Mouse (Mus musculus) lung, embryonic 16.5 days (tissue): Measurements from ENCODE around the gene Anks1b. TPM values are rescaled to one million over a fixed set of nuclear protein-coding genes. Genes with fewer than 3 reads are reported as not detected.

ENCODE experiments used
- ATAC-seq: fragments of 200-750 bp; cut with Nextera tagmentation; 2 replicates; pipeline ENCODE4 v1.8.0; 2017; ENCODE audit warnings: low read depth, mild to moderate bottlenecking, moderate library complexity
- H3K27ac ChIP-seq: fragments of 300-500 bp; sonication (generic); 2 replicates; pipeline ENCODE4 v1.5.1; 2014; ENCODE audit warnings: mild to moderate bottlenecking, control low read depth, low read length
- H3K27me3 ChIP-seq: fragments of 300-500 bp; sonication (generic); 2 replicates; pipeline ENCODE4 v1.6.1; 2014; ENCODE audit warnings: low read depth, low read length, mixed read lengths; ENCODE audit not compliant: control insufficient read depth, insufficient read depth
- H3K36me3 ChIP-seq: fragments of 300-500 bp; sonication (generic); 2 replicates; pipeline ENCODE4 v1.6.1; 2014; ENCODE audit warnings: low read length; ENCODE audit not compliant: control insufficient read depth, insufficient read depth
- H3K4me1 ChIP-seq: fragments of 300-500 bp; sonication (generic); replicated peaks from 2 replicates; pipeline ENCODE4 v1.6.1; 2014; ENCODE audit warnings: low read length, mixed read lengths; ENCODE audit not compliant: control insufficient read depth, insufficient read depth
- H3K4me2 ChIP-seq: fragments of 300-500 bp; sonication (generic); 2 replicates; pipeline ENCODE4 v1.6.1; 2014; ENCODE audit warnings: low read depth, low read length, control low read depth
- H3K4me3 ChIP-seq: fragments of 300-500 bp; sonication (generic); 2 replicates; pipeline ENCODE4 v1.5.1; 2014; ENCODE audit warnings: mild to moderate bottlenecking, low read length, control low read depth
- H3K9ac ChIP-seq: fragments of 300-500 bp; sonication (generic); 2 replicates; pipeline ENCODE4 v1.6.1; 2014; ENCODE audit warnings: low read length, control low read depth
- H3K9me3 ChIP-seq: fragments of 300-500 bp; sonication (generic); 2 replicates; pipeline ENCODE4 v1.6.1; 2016; ENCODE audit warnings: low read length; ENCODE audit not compliant: control insufficient read depth
- WGBS: fragments of 180-500 bp; shearing (Covaris S2); extraction: QIAGEN DNeasy Blood & Tissue Kit; methylation state at CpG from one replicate; pipeline ENCODE4 v1.1.7; 2014; 5-methylcytosine and 5-hydroxymethylcytosine counted together
- polyA plus RNA-seq: library from polyadenylated mRNA; unstranded; fragments of >200 nt; fragmentation: Nextera tagmentation; extraction: Ambion mirVana; gene quantifications from 2 replicates; pipeline ENCODE4 v1.2.1, GENCODE M21; 2015

Anks1b gene
- polyA plus RNA-seq, 1 experiment from 2014 or later: 0.20 TPM

DNA sequence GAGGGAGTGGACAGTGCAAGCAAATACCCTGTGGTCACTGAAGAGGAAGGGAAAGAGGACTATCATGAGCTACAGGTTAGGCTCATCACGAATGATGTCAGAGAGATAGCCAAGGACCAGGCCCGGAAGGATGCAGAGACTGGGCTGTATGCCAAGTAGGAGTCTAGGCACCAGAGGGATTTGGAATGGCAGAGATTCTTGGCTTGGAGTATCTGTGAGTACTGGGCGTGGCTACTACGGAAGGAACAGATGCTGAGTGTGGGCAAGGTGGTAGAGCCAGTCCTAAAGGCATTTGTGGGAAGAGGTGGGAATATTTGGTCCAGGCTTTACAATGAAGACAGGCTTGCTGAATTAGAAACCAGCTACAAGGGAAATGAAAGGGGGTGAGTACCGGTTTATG is 823.4 kb downstream of the Anks1b start:
- ATAC-seq: no peak
- H3K27me3 ChIP-seq: no peaks in the 10 kb centered on the region
- H3K9me3 ChIP-seq: no peaks in the 10 kb centered on the region
- no peak overlapping the region for H3K9ac ChIP-seq
- no peaks in the 10 kb centered on the region for H3K4me1 ChIP-seq
- no peak overlapping the region for H3K4me3 ChIP-seq
- WGBS: 60% methylated on average over 5 of the region's 5 CpGs
- no peak overlapping the region for H3K4me2 ChIP-seq
- no peaks in the 10 kb centered on the region for H3K36me3 ChIP-seq
- no peak overlapping the region for H3K27ac ChIP-seq

DNA sequence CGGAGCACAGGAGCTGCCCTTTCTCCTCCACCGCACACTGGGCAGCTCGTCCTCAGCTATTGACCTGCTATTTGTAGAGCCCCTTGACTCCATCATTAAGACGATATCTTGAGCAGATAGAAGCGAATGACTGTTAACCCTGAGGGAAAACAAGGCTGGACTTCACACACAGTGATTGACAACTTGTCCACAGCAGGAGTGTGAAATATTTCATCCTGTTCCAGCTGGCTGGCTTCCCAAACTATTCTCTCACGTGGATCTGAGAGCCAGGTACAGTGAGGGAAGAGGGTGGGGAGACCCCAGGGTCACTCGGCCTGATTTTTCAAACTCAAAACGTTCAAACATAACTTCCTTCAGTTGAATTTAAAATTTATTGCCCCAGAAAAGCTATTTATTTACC is 824.1 kb downstream of the Anks1b start:
- Histone ChIP-seq H3K4me3 (no peak overlapping the region), H3K4me2 (no peak overlapping the region), H3K4me1 (no peaks in the 10 kb centered on the region), H3K27ac (no peak overlapping the region), H3K9ac (no peak overlapping the region), H3K9me3 (no peaks in the 10 kb centered on the region), H3K27me3 (no peaks in the 10 kb centered on the region), H3K36me3 (no peaks in the 10 kb centered on the region)
- 39% methylated on average over 8 of the region's 8 CpGs for WGBS
- no peak for ATAC-seq

DNA sequence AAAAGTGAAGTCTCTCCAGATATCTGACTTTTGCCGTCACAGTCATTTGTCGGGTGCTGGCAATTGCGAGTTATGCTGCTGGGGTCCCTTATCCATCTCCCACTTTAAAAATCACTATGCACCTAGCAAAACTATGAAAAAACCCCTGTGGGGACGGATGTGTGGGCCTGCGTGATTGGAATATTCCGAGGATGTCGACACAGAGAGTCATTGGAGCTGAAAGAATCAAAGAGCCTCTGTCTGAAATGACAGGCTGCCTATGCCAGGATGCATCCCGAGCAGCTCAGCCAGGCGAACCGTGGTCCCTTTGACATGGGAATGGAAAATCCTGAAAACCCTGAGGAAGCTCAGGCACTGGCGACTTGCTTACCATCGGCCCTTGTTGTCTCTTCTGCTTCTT is 825.9 kb downstream of the Anks1b start:
- no peaks in the 10 kb centered on the region for H3K4me1 ChIP-seq
- no peaks in the 10 kb centered on the region for H3K36me3 ChIP-seq
- H3K4me3 ChIP-seq: no peak overlapping the region
- H3K4me2 ChIP-seq: no peak overlapping the region
- H3K27ac ChIP-seq: no peak overlapping the region
- H3K27me3 ChIP-seq: no peaks in the 10 kb centered on the region
- no peak for ATAC-seq
- 77% methylated on average over 12 of the region's 12 CpGs for WGBS
- H3K9ac ChIP-seq: no peak overlapping the region
- no peaks in the 10 kb centered on the region for H3K9me3 ChIP-seq

DNA sequence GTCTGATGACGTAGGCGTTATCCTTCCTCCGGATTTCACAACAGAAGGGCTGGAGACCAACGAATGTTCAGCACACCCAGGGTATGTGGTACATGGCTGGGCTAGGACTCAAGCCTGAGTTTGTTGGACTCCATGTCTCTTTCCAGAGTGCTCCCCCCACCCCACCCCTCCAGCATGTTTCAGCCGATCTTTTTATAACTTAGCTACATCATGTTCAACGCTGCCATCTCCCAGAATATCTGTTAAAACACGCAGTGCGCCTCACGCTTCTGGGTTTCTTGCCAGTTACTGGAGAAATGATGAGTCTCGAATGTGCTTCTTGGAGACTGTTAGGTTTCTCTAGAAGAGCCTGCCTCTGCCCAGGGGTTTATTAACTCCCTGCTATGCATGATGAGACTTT is 831.3 kb downstream of the Anks1b start:
- WGBS: 82% methylated on average over 10 of the region's 10 CpGs

DNA sequence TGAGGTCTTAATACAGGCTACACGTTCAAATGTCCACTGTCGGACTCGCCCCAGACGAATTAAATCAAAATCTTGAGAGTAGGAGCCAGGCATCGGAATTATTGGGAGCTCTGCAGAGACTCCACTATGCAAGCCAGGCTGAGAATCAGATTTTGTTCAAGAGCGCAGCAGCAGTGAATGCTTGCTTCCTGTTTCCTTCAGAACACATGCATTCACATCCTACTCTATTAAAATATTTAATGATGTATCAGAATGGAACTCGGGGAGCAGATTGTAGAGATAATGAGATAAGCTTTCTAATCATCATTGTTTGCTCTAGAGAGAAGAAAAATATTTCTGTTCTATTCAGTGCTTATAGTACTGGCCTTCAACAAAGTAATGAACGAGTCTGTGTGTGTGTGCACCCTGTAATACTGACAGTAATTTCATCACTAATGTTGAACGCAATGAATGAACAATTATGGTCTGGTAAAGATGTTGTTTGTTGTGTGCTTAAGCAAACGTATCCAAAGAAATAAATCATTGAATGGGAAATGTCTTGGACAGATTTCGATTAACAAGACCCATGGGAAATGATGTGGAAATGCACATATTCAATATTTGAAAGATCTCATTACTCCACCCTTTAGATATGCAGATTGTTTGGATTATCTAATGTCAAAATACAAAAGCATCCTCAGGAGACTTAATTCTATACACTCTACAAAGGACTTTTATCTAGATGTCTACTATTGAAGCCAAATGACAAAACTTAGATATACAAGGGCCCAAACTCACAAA is 835.7 kb downstream of the Anks1b start:
- Histone ChIP-seq H3K27me3 (no peaks in the 10 kb centered on the region), H3K9me3 (no peaks in the 10 kb centered on the region), H3K36me3 (no peaks in the 10 kb centered on the region), H3K27ac (no peak overlapping the region), H3K4me1 (no peaks in the 10 kb centered on the region), H3K4me2 (no peak overlapping the region), H3K9ac (no peak overlapping the region), H3K4me3 (no peak overlapping the region)
- 64% methylated on average over 11 of the region's 11 CpGs for WGBS
- ATAC-seq: no peak

More for the DNA sequence above, 831.3 kb downstream of the Anks1b start:
- H3K9me3 ChIP-seq: no peaks in the 10 kb centered on the region
- no peak overlapping the region for H3K4me2 ChIP-seq
- H3K9ac ChIP-seq: no peak overlapping the region
- no peaks in the 10 kb centered on the region for H3K36me3 ChIP-seq
- no peak for ATAC-seq
- no peaks in the 10 kb centered on the region for H3K27me3 ChIP-seq
- no peak overlapping the region for H3K4me3 ChIP-seq
- H3K4me1 ChIP-seq: no peaks in the 10 kb centered on the region
- H3K27ac ChIP-seq: no peak overlapping the region

DNA sequence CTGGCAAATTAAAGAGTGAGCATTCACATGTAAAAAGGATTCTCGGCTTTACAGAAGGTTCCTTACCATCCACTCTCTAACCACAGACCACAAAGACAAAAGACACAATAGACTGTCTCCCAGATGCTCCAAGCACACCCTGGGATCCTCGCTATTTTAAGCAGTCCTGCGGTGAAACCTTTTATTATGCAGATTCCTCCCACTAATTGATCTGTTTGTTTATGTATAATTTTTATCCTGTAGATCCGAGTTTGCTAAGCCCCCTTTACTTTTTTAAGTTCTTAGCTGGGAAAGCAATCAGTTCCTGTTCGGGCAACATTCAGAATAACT is 836.3 kb downstream of the Anks1b start:
- Histone ChIP-seq H3K9me3 (no peaks in the 10 kb centered on the region; the same call in 1 of the 2 replicates), H3K36me3 (no peaks in the 10 kb centered on the region), H3K9ac (no peak overlapping the region), H3K4me1 (no peaks in the 10 kb centered on the region), H3K27me3 (no peaks in the 10 kb centered on the region), H3K27ac (no peak overlapping the region), H3K4me3 (no peak overlapping the region), H3K4me2 (no peak overlapping the region)
- 39% methylated on average over 5 of the region's 5 CpGs for WGBS
- ATAC-seq: no peak

DNA sequence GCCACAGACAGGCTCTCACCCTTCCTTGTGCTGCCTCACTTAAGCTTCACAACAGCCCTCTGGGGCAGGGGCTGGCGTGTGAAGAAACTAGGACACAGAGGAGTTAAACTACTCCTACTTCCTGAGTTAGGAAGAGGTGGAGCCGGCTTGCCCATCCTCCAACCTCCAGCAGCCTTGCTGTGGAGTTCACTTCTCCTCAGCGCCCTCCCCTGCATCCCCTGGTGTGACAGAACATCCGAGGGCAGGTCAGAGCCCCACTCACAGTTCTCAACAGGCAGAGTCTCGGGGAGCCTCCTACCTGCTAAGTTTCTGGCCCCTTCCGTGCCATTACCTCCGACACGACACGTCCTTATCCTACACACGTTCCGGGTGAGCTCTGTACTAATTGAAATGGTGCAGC is 844.7 kb downstream of the Anks1b start:
- no peaks in the 10 kb centered on the region for H3K4me1 ChIP-seq
- no peak overlapping the region for H3K27ac ChIP-seq
- H3K9me3 ChIP-seq: no peaks in the 10 kb centered on the region; the same call in 1 of the 2 replicates
- WGBS: 44% methylated on average over 11 of the region's 11 CpGs
- no peaks in the 10 kb centered on the region for H3K36me3 ChIP-seq
- no peaks in the 10 kb centered on the region for H3K27me3 ChIP-seq
- H3K9ac ChIP-seq: no peak overlapping the region
- no peak overlapping the region for H3K4me2 ChIP-seq
- H3K4me3 ChIP-seq: no peak overlapping the region
- ATAC-seq: no peak

DNA sequence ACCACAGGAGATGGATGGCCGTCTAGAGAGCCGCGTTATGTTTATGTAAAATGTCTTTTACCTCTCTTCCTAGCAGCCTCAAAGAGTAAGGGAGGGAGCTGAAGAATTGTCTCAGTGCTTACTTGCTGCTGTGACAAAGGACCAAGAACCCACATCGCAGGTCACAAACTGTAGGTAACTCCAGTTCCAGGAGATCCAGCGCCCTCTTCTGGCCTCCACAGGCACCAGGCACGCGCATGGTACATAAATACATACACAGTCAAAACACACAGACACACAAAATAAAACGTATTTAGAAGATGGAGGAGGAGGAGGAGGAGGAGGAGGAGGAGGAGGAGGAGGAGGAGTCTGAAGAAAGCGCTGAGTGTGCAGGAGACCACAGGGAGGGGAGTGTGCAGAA is 845.4 kb downstream of the Anks1b start:
- Histone ChIP-seq H3K27me3 (no peaks in the 10 kb centered on the region), H3K4me1 (no peaks in the 10 kb centered on the region), H3K27ac (no peak overlapping the region), H3K36me3 (no peaks in the 10 kb centered on the region), H3K4me2 (no peak overlapping the region), H3K4me3 (no peak overlapping the region), H3K9ac (no peak overlapping the region), H3K9me3 (no peaks in the 10 kb centered on the region; the same call in 1 of the 2 replicates)
- WGBS: 76% methylated on average over 8 of the region's 9 CpGs
- no peak for ATAC-seq

DNA sequence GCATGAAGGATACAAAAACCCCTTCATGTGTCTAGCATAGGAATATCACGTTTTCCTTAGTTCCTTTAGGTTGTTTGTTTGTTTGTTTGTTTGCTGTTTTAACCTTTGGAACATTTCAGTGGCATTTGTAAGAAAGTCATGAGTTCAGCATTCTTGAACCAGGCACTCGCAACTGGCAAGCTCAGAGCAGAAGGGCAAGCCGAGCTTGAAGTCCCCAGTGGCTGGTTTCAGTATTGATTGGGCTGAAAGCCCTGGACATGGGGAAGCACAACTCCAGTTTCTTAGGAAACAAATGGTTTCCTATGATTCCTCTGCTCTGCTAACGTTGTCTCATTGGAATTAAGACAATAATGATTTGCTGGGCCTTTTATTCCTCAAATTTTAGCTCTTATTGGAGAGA is 846.7 kb downstream of the Anks1b start:
- ATAC-seq: no peak
- WGBS: 43% methylated on average over 4 of the region's 4 CpGs
- Histone ChIP-seq H3K36me3 (no peaks in the 10 kb centered on the region), H3K9me3 (no peaks in the 10 kb centered on the region), H3K9ac (no peak overlapping the region), H3K4me2 (no peak overlapping the region), H3K27me3 (no peaks in the 10 kb centered on the region), H3K4me1 (no peaks in the 10 kb centered on the region), H3K4me3 (no peak overlapping the region), H3K27ac (no peak overlapping the region)

DNA sequence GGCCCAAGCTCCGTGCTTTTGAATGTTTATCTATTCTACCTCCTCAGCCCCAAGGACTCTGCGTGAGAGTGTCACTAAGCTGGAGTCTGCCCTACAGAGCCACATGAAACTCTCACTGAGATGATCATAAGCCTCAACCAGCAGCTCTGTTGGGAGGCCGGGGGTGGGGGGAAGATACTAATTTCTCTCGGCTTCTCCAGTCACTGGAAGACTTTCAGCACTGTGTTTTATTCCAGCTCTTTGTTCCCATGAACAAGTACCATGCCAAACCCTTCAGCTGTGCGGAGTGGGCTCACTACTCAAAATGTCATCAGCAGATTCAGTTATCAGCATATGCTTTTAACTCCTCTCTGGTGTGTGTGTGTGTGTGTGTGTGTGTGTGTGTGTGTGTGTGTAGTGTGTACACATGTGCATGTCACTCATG is 849.8 kb downstream of the Anks1b start:
- Histone ChIP-seq H3K36me3 (no peaks in the 10 kb centered on the region), H3K27ac (no peak overlapping the region), H3K9me3 (no peaks in the 10 kb centered on the region), H3K9ac (no peak overlapping the region), H3K4me3 (no peak overlapping the region), H3K27me3 (no peaks in the 10 kb centered on the region), H3K4me1 (no peaks in the 10 kb centered on the region), H3K4me2 (no peak overlapping the region)
- no peak for ATAC-seq
- 39% methylated on average over 5 of the region's 5 CpGs for WGBS
